ENCODE assay signal across 13 mouse cellular contexts in genomic region chr16:5382930-5383329, GRCm38 (mm10).
A peak's percentile ranks its signal among the peaks of the same experiment; 100 is the strongest.
DNase-seq lines count a peak whose midpoint lies in the region; ATAC-seq lines count a peak whose summit lies in the region.
"Had no signal": no experiment of that assay in that cellular context is flagged by ENCODE, and none has a peak within 500 bp of the region (broad histone marks: within the 10 kb centered on the region; RNA-seq: fewer than 3 reads in every experiment).

No protein-coding gene starts in this region.

- H3K27ac ChIP-seq in midbrain, embryonic 10.5 days (replicated peaks) = peak overlapping the region; percentile 43; the same call in 1 of the 2 replicates
- no peak overlapping the region for H3K27ac ChIP-seq in midbrain, embryonic 13.5 days
- no peak overlapping the region for H3K27ac ChIP-seq in midbrain, embryonic 11.5 days (ENCODE audit: low read depth, low read length)
- H3K27ac ChIP-seq: heart, embryonic 13.5 days had no signal

- intact Hi-C loops in heart, postnatal 14 days (cut with DNase I) = no loop called here

- peaks cover 11% of the 10 kb centered on the region for H3K4me1 ChIP-seq in midbrain, embryonic 10.5 days
- H3K4me1 ChIP-seq in midbrain, embryonic 13.5 days (replicated peaks) = peaks cover 11% of the 10 kb centered on the region; the same call in 1 of the 2 replicates
- no peaks in the 10 kb centered on the region for H3K4me1 ChIP-seq in midbrain, embryonic 11.5 days (ENCODE audit: control insufficient read depth, insufficient read depth, low read length)
- H3K4me1 ChIP-seq: heart, embryonic 13.5 days had no signal

- no peak overlapping the region for H3K4me2 ChIP-seq in midbrain, embryonic 13.5 days (replicated peaks)
- no peak overlapping the region for H3K4me2 ChIP-seq in midbrain, embryonic 11.5 days
- H3K4me2 ChIP-seq: heart, embryonic 13.5 days had no signal

- peak; percentile 78 for ATAC-seq in frontal cortex, adult (ENCODE audit: low TSS enrichment)
- no peak for ATAC-seq in midbrain, embryonic 13.5 days
- no peak for ATAC-seq in midbrain, embryonic 11.5 days (ENCODE audit: low FRiP score)
- ATAC-seq: liver, postnatal 0 days had no signal

- no peaks in the 10 kb centered on the region for H3K36me3 ChIP-seq in midbrain, embryonic 10.5 days
- no peaks in the 10 kb centered on the region for H3K36me3 ChIP-seq in midbrain, embryonic 13.5 days
- H3K36me3 ChIP-seq in midbrain, embryonic 11.5 days (ENCODE audit: control insufficient read depth, insufficient read depth, low read length) = no peaks in the 10 kb centered on the region
- H3K36me3 ChIP-seq: heart, embryonic 13.5 days had no signal

- H3K9me3 ChIP-seq in midbrain, embryonic 10.5 days (replicated peaks) = no peaks in the 10 kb centered on the region
- no peaks in the 10 kb centered on the region for H3K9me3 ChIP-seq in midbrain, embryonic 13.5 days
- H3K9me3 ChIP-seq in midbrain, embryonic 11.5 days (ENCODE audit: control insufficient read depth, low read length) = no peaks in the 10 kb centered on the region
- H3K9me3 ChIP-seq: heart, embryonic 13.5 days had no signal

- H3K27me3 ChIP-seq in midbrain, embryonic 10.5 days (ENCODE audit: low read depth, poor library complexity, severe bottlenecking) = no peaks in the 10 kb centered on the region
- 0 out of 2 replicates have a peak, but pooled peaks cover 3% of the 10 kb centered on the region for H3K27me3 ChIP-seq in midbrain, embryonic 13.5 days
- no peaks in the 10 kb centered on the region for H3K27me3 ChIP-seq in midbrain, embryonic 11.5 days (ENCODE audit: control insufficient read depth, insufficient read depth, low read length)

- no peak for DNase-seq in frontal cortex, postnatal 10 days (ENCODE audit: low spot score in 2 of 2)
- DNase-seq in midbrain, embryonic 10.5 days (ENCODE audit: low spot score) = no peak
- DNase-seq in midbrain, embryonic 11.5 days (ENCODE audit: low spot score, missing footprints) = peak; percentile 69
- DNase-seq in telencephalon, adult 2 months (ENCODE audit: low read depth, low spot score) = peak; percentile 71
- DNase-seq in heart, postnatal 4 days = no peak
- no peak for DNase-seq in heart, postnatal 14 days
- DNase-seq: cerebellum, adult 18-20 months; gastrocnemius, postnatal 36 days; liver, postnatal 0 days had no signal

- no peak overlapping the region for H3K9ac ChIP-seq in midbrain, embryonic 13.5 days (replicated peaks)
- H3K9ac ChIP-seq in midbrain, embryonic 11.5 days (ENCODE audit: low read length) = no peak overlapping the region
- H3K9ac ChIP-seq: heart, embryonic 13.5 days; liver, postnatal 0 days had no signal

- no peak overlapping the region for H3K4me3 ChIP-seq in midbrain, embryonic 10.5 days
- H3K4me3 ChIP-seq in midbrain, embryonic 13.5 days (replicated peaks) = no peak overlapping the region
- H3K4me3 ChIP-seq in midbrain, embryonic 11.5 days (ENCODE audit: low read depth, low read length) = no peak overlapping the region
- H3K4me3 ChIP-seq: heart, embryonic 13.5 days; myocyte had no signal

- 59% methylated on average over 4 of the region's 4 CpGs for WGBS in midbrain, embryonic 10.5 days
- 50% methylated on average over 4 of the region's 4 CpGs for WGBS in midbrain, embryonic 13.5 days
- 55% methylated on average over 4 of the region's 4 CpGs for WGBS in midbrain, embryonic 11.5 days

Comparison
In these comparisons a context has a peak if more than half of its experiments do, and no peak if none do; other contexts are left out.
1. DNase-seq: peak in midbrain, embryonic 11.5 days (single experiment) and telencephalon, adult 2 months (single experiment); none in frontal cortex, postnatal 10 days (0 of 2), midbrain, embryonic 10.5 days (single experiment), heart, postnatal 4 days (single experiment) and heart, postnatal 14 days (0 of 2).